Mouse (Mus musculus) cerebellum, adult 2 months (tissue): Measurements from ENCODE around the gene Zfp773.
"Not testable (repeated sequence)": the region's sequence is repeated elsewhere in the genome, so short reads cannot be mapped to it uniquely, and the experiment has no call there.

Experiments used
- CTCF ChIP-seq: fragments of 200-500 bp; IDR thresholded peaks from 2 replicates; pipeline ENCODE4 v1.5.1; 2011; ENCODE audit warnings: low read depth, mild to moderate bottlenecking, control low read depth, low read length, moderate library complexity, borderline replicate concordance; ENCODE audit not compliant: insufficient read depth
- POLR2A ChIP-seq: fragments of 200-500 bp; IDR thresholded peaks from 2 replicates; pipeline ENCODE4 v1.6.1; 2011; ENCODE audit warnings: low read length, control low read depth, borderline replicate concordance; ENCODE audit not compliant: insufficient read depth

- TF ChIP-seq CTCF, POLR2A: not testable (repeated sequence)
Measured at GRCm38 (mm10) chr7:7130491-7131124, 5.9 kb downstream of the Zfp773 start.
